Mouse (Mus musculus) cerebellum, adult 2 months (tissue): ENCODE measurements around the gene Gna13.

ENCODE experiments used
- CTCF ChIP-seq: fragments of 200-500 bp; IDR thresholded peaks from 2 replicates; pipeline ENCODE4 v1.5.1; 2011; ENCODE audit warnings: low read depth, mild to moderate bottlenecking, control low read depth, low read length, moderate library complexity, borderline replicate concordance; ENCODE audit not compliant: insufficient read depth
- POLR2A ChIP-seq: fragments of 200-500 bp; IDR thresholded peaks from 2 replicates; pipeline ENCODE4 v1.6.1; 2011; ENCODE audit warnings: low read length, control low read depth, borderline replicate concordance; ENCODE audit not compliant: insufficient read depth

- TF ChIP-seq CTCF = no peak
- TF ChIP-seq POLR2A = no peak
Measured at GRCm38 (mm10) chr11:109366802-109367579, 4.4 kb downstream of the Gna13 start.
